Mouse (Mus musculus) small intestine, adult 2 months (tissue): Measurements from ENCODE around the gene Cenpu. TPM values are rescaled to one million over a fixed set of nuclear protein-coding genes. Genes with fewer than 3 reads are reported as not detected.

ENCODE experiments used
- H3K27ac ChIP-seq: fragments of 200-500 bp; 2 replicates; pipeline ENCODE4 v1.5.1; 2012; ENCODE audit warnings: low read depth, low read length, control low read depth, inconsistent platforms; ENCODE audit not compliant: insufficient read depth
- H3K27me3 ChIP-seq: fragments of 200-500 bp; 2 replicates; pipeline ENCODE4 v1.6.1; 2012; ENCODE audit warnings: mild to moderate bottlenecking, moderate library complexity, low read length, inconsistent platforms; ENCODE audit not compliant: control insufficient read depth, insufficient read depth
- H3K36me3 ChIP-seq: fragments of 200-500 bp; 2 replicates; pipeline ENCODE4 v1.6.1; 2012; ENCODE audit warnings: mild to moderate bottlenecking, low read length, control low read depth, inconsistent platforms; ENCODE audit not compliant: control insufficient read depth, insufficient read depth
- H3K4me1 ChIP-seq: fragments of 200-500 bp; 2 replicates; pipeline ENCODE4 v1.6.1; 2012; ENCODE audit warnings: low read length, inconsistent platforms, mixed read lengths; ENCODE audit not compliant: control insufficient read depth, insufficient read depth, insufficient read length
- H3K4me3 ChIP-seq: fragments of 200-500 bp; 2 replicates; pipeline ENCODE4 v1.5.1; 2012; ENCODE audit warnings: low read depth, mild to moderate bottlenecking, control low read depth, inconsistent platforms, low read length, moderate library complexity
- CTCF ChIP-seq: fragments of 200-500 bp; IDR thresholded peaks from 2 replicates; pipeline ENCODE4 v1.5.1; 2012; ENCODE audit warnings: low read depth, mild to moderate bottlenecking, control low read depth, inconsistent platforms, low read length, moderate library complexity, mixed read lengths; ENCODE audit not compliant: insufficient replicate concordance, insufficient read length; ENCODE audit errors: extremely low read depth
- POLR2A ChIP-seq: fragments of 200-500 bp; IDR thresholded peaks from 2 replicates; pipeline ENCODE4 v1.6.1; 2012; ENCODE audit warnings: low read depth, mild to moderate bottlenecking, control low read depth, inconsistent platforms, low read length, moderate library complexity
- WGBS: fragments of 180-500 bp; shearing (Covaris S2); methylation state at CpG from one replicate; pipeline ENCODE4 v1.1.7; 2018; 5-methylcytosine and 5-hydroxymethylcytosine counted together
- polyA plus RNA-seq: library from polyadenylated mRNA; depleted of rRNA; stranded (reverse); fragments of >200 nt; gene quantifications from 2 replicates; pipeline ENCODE4 v1.2.3, GENCODE M21; 2012

Gene Cenpu
- polyA plus RNA-seq, 1 experiment = 1.5 TPM

- Histone ChIP-seq H3K4me1 (peaks cover 14% of the 10 kb centered on the region; the same call in 1 of the 2 replicates), H3K27me3 (no peaks in the 10 kb centered on the region), H3K36me3 (no peaks in the 10 kb centered on the region), H3K4me3 (no peak overlapping the region), H3K27ac (peak overlapping the region; percentile 87)
- 65% methylated on average over 7 of the region's 7 CpGs for WGBS
- TF ChIP-seq POLR2A = no peak
- no peak for TF ChIP-seq CTCF
Observed at GRCm38 (mm10) chr8:46599314-46599904, 47.6 kb downstream of the Cenpu start.

- no peaks in the 10 kb centered on the region for H3K27me3 ChIP-seq
- H3K4me1 ChIP-seq = peaks cover 11% of the 10 kb centered on the region; the same call in 1 of the 2 replicates
- H3K4me3 ChIP-seq = no peak overlapping the region
- 80% methylated on average over 10 of the region's 10 CpGs for WGBS
- H3K36me3 ChIP-seq = 0 out of 2 replicates have a peak, but pooled peaks cover 2% of the 10 kb centered on the region
- TF ChIP-seq POLR2A (no peak), CTCF (no peak)
- no peak overlapping the region for H3K27ac ChIP-seq
Observed at GRCm38 (mm10) chr8:46600959-46601707, 49.3 kb downstream of the Cenpu start.

GRCm38 (mm10) chr8:46603587-46603986, 51.8 kb downstream of the Cenpu start:
- no peak overlapping the region for H3K27ac ChIP-seq
- H3K36me3 ChIP-seq = 0 out of 2 replicates have a peak, but pooled peaks cover 2% of the 10 kb centered on the region
- H3K4me3 ChIP-seq = no peak overlapping the region
- no peaks in the 10 kb centered on the region for H3K27me3 ChIP-seq
- TF ChIP-seq POLR2A (no peak), CTCF (no peak)
- WGBS = 95% methylated on average over 5 of the region's 5 CpGs
- H3K4me1 ChIP-seq = peaks cover 11% of the 10 kb centered on the region; the same call in 1 of the 2 replicates

- TF ChIP-seq POLR2A = no peak
- no peak for TF ChIP-seq CTCF
- peak overlapping the region; percentile 87; the same call in 1 of the 2 replicates for H3K27ac ChIP-seq
- no peak overlapping the region for H3K4me3 ChIP-seq
- 0 out of 2 replicates have a peak, but pooled peaks cover 2% of the 10 kb centered on the region for H3K36me3 ChIP-seq
- no peaks in the 10 kb centered on the region for H3K27me3 ChIP-seq
- 26% methylated on average over 1 of the region's 1 CpGs for WGBS
- H3K4me1 ChIP-seq = peaks cover 9% of the 10 kb centered on the region; the same call in 1 of the 2 replicates
Observed at GRCm38 (mm10) chr8:46606930-46607329, 55.1 kb downstream of the Cenpu start.

GRCm38 (mm10) chr8:46611557-46611956, 59.7 kb downstream of the Cenpu start:
- TF ChIP-seq CTCF (no peak), POLR2A (no peak)
- Histone ChIP-seq H3K27ac (peak overlapping the region; percentile 95), H3K4me1 (peaks cover 13% of the 10 kb centered on the region; the same call in 1 of the 2 replicates), H3K36me3 (no peaks in the 10 kb centered on the region), H3K4me3 (peak overlapping the region; percentile 52), H3K27me3 (no peaks in the 10 kb centered on the region)
- WGBS = 26% methylated on average over 8 of the region's 8 CpGs

- H3K4me1 ChIP-seq = peaks cover 10% of the 10 kb centered on the region; the same call in 1 of the 2 replicates
- H3K4me3 ChIP-seq = no peak overlapping the region
- H3K36me3 ChIP-seq = no peaks in the 10 kb centered on the region
- 87% methylated on average over 4 of the region's 4 CpGs for WGBS
- no peaks in the 10 kb centered on the region for H3K27me3 ChIP-seq
- TF ChIP-seq CTCF (no peak), POLR2A (no peak)
- no peak overlapping the region for H3K27ac ChIP-seq
Observed at GRCm38 (mm10) chr8:46612913-46613312, 61.1 kb downstream of the Cenpu start.

GRCm38 (mm10) chr8:46613377-46613776, 61.5 kb downstream of the Cenpu start:
- TF ChIP-seq CTCF (no peak), POLR2A (no peak)
- no peaks in the 10 kb centered on the region for H3K36me3 ChIP-seq
- H3K4me3 ChIP-seq = no peak overlapping the region
- H3K4me1 ChIP-seq = peaks cover 10% of the 10 kb centered on the region; the same call in 1 of the 2 replicates
- 61% methylated on average over 4 of the region's 4 CpGs for WGBS
- H3K27me3 ChIP-seq = no peaks in the 10 kb centered on the region
- no peak overlapping the region; the same call in 1 of the 2 replicates for H3K27ac ChIP-seq
